In the genomic region with DNA sequence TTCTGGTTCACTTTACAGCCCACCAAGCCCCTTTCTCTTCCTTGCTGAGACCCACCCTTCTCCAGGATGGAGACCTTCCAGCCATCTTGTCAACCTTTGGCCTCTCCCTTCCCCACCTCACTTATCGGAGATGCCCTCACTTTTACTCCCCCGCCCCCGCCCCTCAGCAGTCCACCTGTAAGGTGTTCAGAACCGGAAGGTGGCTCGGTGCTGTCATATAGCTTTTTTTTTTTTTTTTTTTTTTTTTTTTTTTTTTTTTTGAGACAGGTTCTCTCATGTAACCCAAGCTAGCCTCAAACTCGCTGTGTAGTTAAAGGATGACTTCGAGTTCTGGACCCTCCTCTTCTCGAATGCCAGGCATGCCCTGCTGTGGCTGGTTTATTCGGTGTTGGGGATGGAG, we compare ENCODE assay signal across 18 mouse cellular contexts. TPM values are rescaled to one million over a fixed set of nuclear protein-coding genes. Genes with fewer than 3 reads are reported as not detected.
DNase-seq lines count a peak whose midpoint lies in the region; ATAC-seq and TF ChIP-seq lines count a peak whose summit lies in the region.
"Had no signal": no experiment of that assay in that cellular context is flagged by ENCODE, and none has a peak within 500 bp of the region (broad histone marks: within the 10 kb centered on the region; RNA-seq: fewer than 3 reads in every experiment).

No protein-coding gene starts in this region.

- TF ChIP-seq RAD21 in CH12.LX (IDR thresholded peaks at IDR 0.05; ENCODE audit: low read depth, low read length) (no peak), MEL (IDR thresholded peaks at IDR 0.05; ENCODE audit: low read depth, low read length) (no peak)

- dilution Hi-C loops in CH12.LX (cut with MboI; ENCODE audit: extremely low pct_ligation_motif_present, extremely low pct_unique_long_range_greater_than_20kb, low sequenced_read_pairs), result no loop called here

- no peak overlapping the region for H3K9ac ChIP-seq in lung, embryonic 16.5 days (ENCODE audit: low read length)
- H3K9ac ChIP-seq in CH12.LX (ENCODE audit: insufficient read depth, low read depth) (no peak overlapping the region), MEL (ENCODE audit: control insufficient read depth, low read depth, low read length, poor library complexity, severe bottlenecking) (no peak overlapping the region)
- H3K9ac ChIP-seq: forebrain, embryonic 13.5 days; forebrain, postnatal 0 days; hindbrain, embryonic 12.5 days had no signal

- no peaks in the 10 kb centered on the region for H3K27me3 ChIP-seq in lung, embryonic 16.5 days (ENCODE audit: control insufficient read depth, insufficient read depth, low read depth, low read length)
- H3K27me3 ChIP-seq in CH12.LX (replicated peaks), result no peaks in the 10 kb centered on the region
- H3K27me3 ChIP-seq in MEL (ENCODE audit: control insufficient read depth in 1 of 2, insufficient read depth in 2 of 2, low read length in 2 of 2), result no peaks in the 10 kb centered on the region
- no peaks in the 10 kb centered on the region for H3K27me3 ChIP-seq in small intestine, adult 2 months (ENCODE audit: control insufficient read depth, insufficient read depth, low read length)

- no peaks in the 10 kb centered on the region for H3K79me2 ChIP-seq in CH12.LX (replicated peaks; ENCODE audit: control insufficient read depth, extremely low read depth, insufficient read depth, poor library complexity, severe bottlenecking)
- peaks cover 14% of the 10 kb centered on the region for H3K79me2 ChIP-seq in MEL (ENCODE audit: control insufficient read depth, insufficient read depth, low read length, poor library complexity)

- TF ChIP-seq POLR2A in CH12.LX (IDR thresholded peaks at IDR 0.05; ENCODE audit: low read depth, low read length) (no peak), MEL (IDR thresholded peaks at IDR 0.05; ENCODE audit: control insufficient read depth in 1 of 2, insufficient read depth in 1 of 2, low read depth in 1 of 2, low read length in 2 of 2, poor library complexity in 1 of 2) (no peak)
- TF ChIP-seq POLR2A in small intestine, adult 2 months (IDR thresholded peaks at IDR 0.05; ENCODE audit: low read depth, low read length), result no peak

- H3K4me3 ChIP-seq in lung, embryonic 16.5 days (ENCODE audit: low read length), result no peak overlapping the region
- H3K4me3 ChIP-seq in CH12.LX (replicated peaks in 1 of 3; ENCODE audit: low read depth in 2 of 3, low read length in 2 of 3, poor library complexity in 1 of 3) (no peak overlapping the region), MEL (ENCODE audit: control insufficient read depth in 1 of 2, insufficient read depth in 1 of 2, low read depth in 2 of 2, low read length in 2 of 2) (no peak overlapping the region)
- H3K4me3 ChIP-seq in small intestine, adult 2 months (ENCODE audit: low read depth, low read length), result no peak overlapping the region
- H3K4me3 ChIP-seq: embryonic facial prominence, embryonic 10.5 days; forebrain, embryonic 13.5 days; heart, embryonic 10.5 days; hindbrain, embryonic 12.5 days had no signal

- H3K27ac ChIP-seq in lung, embryonic 16.5 days (ENCODE audit: low read length), result peak overlapping the region; percentile 92
- H3K27ac ChIP-seq in CH12.LX (ENCODE audit: insufficient read depth, low read depth), result no peak overlapping the region
- H3K27ac ChIP-seq in MEL (ENCODE audit: control insufficient read depth, low read depth, low read length), result no peak overlapping the region
- peak overlapping the region; percentile 97 for H3K27ac ChIP-seq in small intestine, adult 2 months (ENCODE audit: insufficient read depth, low read depth, low read length)
- H3K27ac ChIP-seq: embryonic facial prominence, embryonic 10.5 days; heart, embryonic 10.5 days; hindbrain, embryonic 12.5 days had no signal

- no peak for ATAC-seq in lung, embryonic 16.5 days (ENCODE audit: low read depth)
- ATAC-seq: forebrain, embryonic 13.5 days; forebrain, postnatal 0 days; hindbrain, embryonic 16.5 days had no signal

- TF ChIP-seq CTCF in CH12.LX (conservative IDR thresholded peaks at IDR 0.05 in 1 of 2, IDR thresholded peaks at IDR 0.05 in 1 of 2; ENCODE audit: low read depth in 2 of 2, low read length in 2 of 2) (no peak), MEL (IDR thresholded peaks at IDR 0.05 in 2 of 3, conservative IDR thresholded peaks at IDR 0.05 in 1 of 3; ENCODE audit: control insufficient read depth in 1 of 3, insufficient read depth in 1 of 3, low read depth in 2 of 3, low read length in 3 of 3, poor library complexity in 1 of 3, severe bottlenecking in 1 of 3) (no peak)
- no peak for TF ChIP-seq CTCF in small intestine, adult 2 months (IDR thresholded peaks at IDR 0.05; ENCODE audit: extremely low read depth, insufficient read length, insufficient replicate concordance, low read depth, low read length)

- 69% methylated on average over 9 of the region's 9 CpGs for WGBS in lung, embryonic 16.5 days
- WGBS in small intestine, adult 2 months, result 40% methylated on average over 9 of the region's 9 CpGs

- in situ Hi-C loops in CH12.LX (cut with MboI; ENCODE audit: low pct_ligation_motif_present, low pct_unique_long_range_greater_than_20kb, low sequenced_read_pairs), result loop anchor here (10.0 kb wide), 1 partner anchor 188 kb away; the partner anchor contains the start of gene Zp3

- no peak overlapping the region for H3K4me2 ChIP-seq in lung, embryonic 16.5 days (ENCODE audit: low read depth, low read length)
- no peak overlapping the region for H3K4me2 ChIP-seq in CH12.LX (ENCODE audit: insufficient read depth, low read depth, poor library complexity, severe bottlenecking)
- H3K4me2 ChIP-seq: forebrain, embryonic 13.5 days; hindbrain, embryonic 12.5 days had no signal

- peaks cover 4% of the 10 kb centered on the region; the same call in 1 of the 2 replicates for H3K9me3 ChIP-seq in lung, embryonic 16.5 days (ENCODE audit: control insufficient read depth, low read length)
- peaks cover 8% of the 10 kb centered on the region for H3K9me3 ChIP-seq in CH12.LX (replicated peaks; ENCODE audit: low read length)
- H3K9me3 ChIP-seq in MEL (replicated peaks; ENCODE audit: insufficient read depth, low read length), result no peaks in the 10 kb centered on the region

- peaks cover 23% of the 10 kb centered on the region for H3K4me1 ChIP-seq in lung, embryonic 16.5 days (replicated peaks; ENCODE audit: control insufficient read depth, insufficient read depth, low read length)
- H3K4me1 ChIP-seq in CH12.LX (ENCODE audit: control insufficient read depth in 1 of 2, insufficient read depth in 2 of 2) (peaks cover 6 to 31% of the 10 kb centered on the region in 2 experiments; a peak in 3 of 4 replicates), MEL (ENCODE audit: control insufficient read depth in 1 of 2, insufficient read depth in 2 of 2, low read length in 2 of 2) (peaks cover 0 to 29% of the 10 kb centered on the region in 2 experiments)
- H3K4me1 ChIP-seq in small intestine, adult 2 months (ENCODE audit: control insufficient read depth, insufficient read depth, insufficient read length, low read length), result peaks cover 27% of the 10 kb centered on the region; the same call in 1 of the 2 replicates

- H3K36me3 ChIP-seq in lung, embryonic 16.5 days (ENCODE audit: control insufficient read depth, insufficient read depth, low read length), result no peaks in the 10 kb centered on the region; the same call in 1 of the 2 replicates
- H3K36me3 ChIP-seq in CH12.LX (replicated peaks in 1 of 2; ENCODE audit: control insufficient read depth in 1 of 2, insufficient read depth in 1 of 2, low read length in 1 of 2) (peaks cover 3 to 20% of the 10 kb centered on the region in 2 experiments), MEL (ENCODE audit: control insufficient read depth in 1 of 2, insufficient read depth in 2 of 2, low read length in 2 of 2) (peaks cover under 1 to 15% of the 10 kb centered on the region in 2 experiments; a peak in 3 of 4 replicates)
- peaks cover 1% of the 10 kb centered on the region; the same call in 1 of the 2 replicates for H3K36me3 ChIP-seq in small intestine, adult 2 months (ENCODE audit: control insufficient read depth, insufficient read depth, low read length)

- no peak for DNase-seq in lung, postnatal 10 days
- DNase-seq in CH12.LX (ENCODE audit: extremely low read depth) (no peak), MEL (ENCODE audit: low read depth, low spot score) (no peak)
- DNase-seq in frontal cortex, postnatal 25 days (ENCODE audit: low spot score in 2 of 2), result no peak
- DNase-seq in adrenal gland, postnatal 4 days (ENCODE audit: low spot score in 2 of 2), result no peak
- DNase-seq: cerebellum, adult 2 months; cerebellum, postnatal 10 days; forebrain, postnatal 0 days; heart, adult 18-20 months; heart, postnatal 10 days; heart, postnatal 4 days had no signal

- no peak for TF ChIP-seq EP300 in CH12.LX (IDR thresholded peaks at IDR 0.05; ENCODE audit: low read length)
- no peak for TF ChIP-seq EP300 in MEL (IDR thresholded peaks at IDR 0.05; ENCODE audit: low read depth in 1 of 2, low read length in 2 of 2)

RNA-seq across cellular contexts. Expression of gene Orai2, which starts 2.4 kb away (rescaled TPM):
- polyA plus RNA-seq in lung, embryonic 16.5 days (2015; fragmentation: Nextera tagmentation; extraction: Ambion mirVana), result 10.3 and 11.2 TPM in 2 replicates
- 7.3 and 8.8 TPM in 2 replicates for total RNA-seq in CH12.LX (2012; rRNA removed)
- 6.4 and 7.3 TPM in 2 replicates for total RNA-seq in CH12.LX (2014; rRNA removed)
- 7.4 TPM in 2 replicates for polyA plus RNA-seq in CH12.LX (2012; ENCODE audit: insufficient read length, low read depth)
- 26.6 and 33.6 TPM in 2 replicates for total RNA-seq in MEL (2012; rRNA removed)
- 10 to 100 TPM in 1 of 2 experiments, not detected in 1; 35.7 TPM for polyA plus RNA-seq in MEL (2012; ENCODE audit: insufficient read depth in 1 of 2, insufficient read length in 2 of 2, low read depth in 1 of 2, low replicate concordance in 2 of 2, missing spikeins in 1 of 2)
- polyA plus RNA-seq in small intestine, adult 2 months (2012; rRNA removed), result 28.9 and 31.4 TPM in 2 replicates
- total RNA-seq in adrenal gland, postnatal 4 days (2021), result 1 to 10 TPM; 6.5 to 7.3 TPM

RNA-seq across cellular contexts. Expression of gene Prkrip1, which starts 25.8 kb away (rescaled TPM):
- 45.7 and 52.9 TPM in 2 replicates for polyA plus RNA-seq in lung, embryonic 16.5 days (2015; fragmentation: Nextera tagmentation; extraction: Ambion mirVana)
- total RNA-seq in CH12.LX (2012; rRNA removed) (45.5 and 59.1 TPM in 2 replicates), CH12.LX (2014; rRNA removed) (43.7 and 47.7 TPM in 2 replicates), MEL (2012; rRNA removed) (55.1 and 55.6 TPM in 2 replicates)
- polyA plus RNA-seq in CH12.LX (2012; ENCODE audit: insufficient read length, low read depth) (94.8 and 117 TPM in 2 replicates), MEL (2012; ENCODE audit: insufficient read depth in 1 of 2, insufficient read length in 2 of 2, low read depth in 1 of 2, low replicate concordance in 2 of 2, missing spikeins in 1 of 2) (10 to 100 TPM in 1 of 2 experiments, not detected in 1; 84.1 TPM)
- polyA plus RNA-seq in small intestine, adult 2 months (2012; rRNA removed), result 5.5 and 8.4 TPM in 2 replicates
- 10 to 100 TPM; 35.4 to 36.7 TPM for total RNA-seq in adrenal gland, postnatal 4 days (2021)

RNA-seq across cellular contexts. Expression of gene Alkbh4, which starts 37.0 kb away (rescaled TPM):
- polyA plus RNA-seq in lung, embryonic 16.5 days (2015; fragmentation: Nextera tagmentation; extraction: Ambion mirVana), result 15.6 and 17.1 TPM in 2 replicates
- 12.9 and 15.7 TPM in 2 replicates for total RNA-seq in CH12.LX (2012; rRNA removed)
- total RNA-seq in CH12.LX (2014; rRNA removed), result 10.2 and 12.2 TPM in 2 replicates
- polyA plus RNA-seq in CH12.LX (2012; ENCODE audit: insufficient read length, low read depth), result 12.0 and 15.9 TPM in 2 replicates
- total RNA-seq in MEL (2012; rRNA removed), result 17.1 and 23.2 TPM in 2 replicates
- polyA plus RNA-seq in MEL (2012; ENCODE audit: insufficient read depth in 1 of 2, insufficient read length in 2 of 2, low read depth in 1 of 2, low replicate concordance in 2 of 2, missing spikeins in 1 of 2), result 10 to 100 TPM in 1 of 2 experiments, not detected in 1; 24.2 TPM
- polyA plus RNA-seq in small intestine, adult 2 months (2012; rRNA removed), result 11.2 and 25.3 TPM in 2 replicates
- 10 to 100 TPM; 10.2 to 11.5 TPM for total RNA-seq in adrenal gland, postnatal 4 days (2021)

RNA-seq across cellular contexts. Expression of gene Lrwd1, which starts 37.1 kb away (rescaled TPM):
- polyA plus RNA-seq in lung, embryonic 16.5 days (2015; fragmentation: Nextera tagmentation; extraction: Ambion mirVana), result 37.6 and 41.3 TPM in 2 replicates
- total RNA-seq in CH12.LX (2012; rRNA removed) (58.9 and 62.1 TPM in 2 replicates), CH12.LX (2014; rRNA removed) (49.6 and 54.3 TPM in 2 replicates), MEL (2012; rRNA removed) (98.2 and 103 TPM in 2 replicates)
- polyA plus RNA-seq in CH12.LX (2012; ENCODE audit: insufficient read length, low read depth) (52.2 and 65.9 TPM in 2 replicates), MEL (2012; ENCODE audit: insufficient read depth in 1 of 2, insufficient read length in 2 of 2, low read depth in 1 of 2, low replicate concordance in 2 of 2, missing spikeins in 1 of 2) (100 to 1,000 TPM in 1 of 2 experiments, not detected in 1; 133 TPM)
- 8.9 and 16.9 TPM in 2 replicates for polyA plus RNA-seq in small intestine, adult 2 months (2012; rRNA removed)
- 10 to 100 TPM; 17.6 to 21.0 TPM for total RNA-seq in adrenal gland, postnatal 4 days (2021)

RNA-seq across cellular contexts. Expression of gene Polr2j, which starts 56.5 kb away (rescaled TPM):
- 210 and 211 TPM in 2 replicates for polyA plus RNA-seq in lung, embryonic 16.5 days (2015; fragmentation: Nextera tagmentation; extraction: Ambion mirVana)
- total RNA-seq in CH12.LX (2012; rRNA removed) (137 and 186 TPM in 2 replicates), CH12.LX (2014; rRNA removed) (160 and 178 TPM in 2 replicates), MEL (2012; rRNA removed) (316 and 318 TPM in 2 replicates)
- polyA plus RNA-seq in CH12.LX (2012; ENCODE audit: insufficient read length, low read depth) (117 and 121 TPM in 2 replicates), MEL (2012; ENCODE audit: insufficient read depth in 1 of 2, insufficient read length in 2 of 2, low read depth in 1 of 2, low replicate concordance in 2 of 2, missing spikeins in 1 of 2) (100 to 1,000 TPM in 1 of 2 experiments, not detected in 1; 269 TPM)
- polyA plus RNA-seq in small intestine, adult 2 months (2012; rRNA removed), result 29.3 and 48.4 TPM in 2 replicates
- 10 to 100 TPM; 94.6 to 96.8 TPM for total RNA-seq in adrenal gland, postnatal 4 days (2021)

Comparison
In these comparisons a context has a peak if more than half of its experiments do, and no peak if none do; other contexts are left out.
1. H3K27ac ChIP-seq: peak in lung, embryonic 16.5 days (single experiment) and small intestine, adult 2 months (single experiment); none in CH12.LX (single experiment) and MEL (single experiment).